Mouse (Mus musculus) left cerebral cortex, postnatal 25 days (tissue): ENCODE measurements around the gene Tchhl1. TPM values are rescaled to one million over a fixed set of nuclear protein-coding genes. Genes with fewer than 3 reads are reported as not detected.

Source experiments
- DNase-seq, 2 experiments: peaks; one replicate each; pipeline ENCODE4 v3.0.0; 2022; ENCODE audit warnings: low spot score in 2 of 2, mixed read lengths in 1 of 2
- intact Hi-C: fragments of 180-260 bp; cut with DNase I; formaldehyde crosslinking; loops from one replicate; pipeline ENCODE4 v1.15.1; 2025
- microRNA-seq, 2 experiments: library from miRNA; unstranded; fragments of <30 nt; microRNA quantifications; one replicate each; pipeline ENCODE4 v1.2.0; 2022
- total RNA-seq, 2 experiments: library from RNA; stranded (reverse); gene quantifications; 2 replicates each; pipeline ENCODE4 v1.2.3; 2021

The Tchhl1 gene
- total RNA-seq, 2 experiments from 2014 or later, result not detected

- intact Hi-C loops, result no loop called here
- DNase-seq, result no peak
Observed at GRCm38 (mm10) chr3:93497131-93497530, 28.6 kb downstream of the Tchhl1 start.

GRCm38 (mm10) chr3:93499129-93499528 is 30.6 kb downstream of the Tchhl1 start:
- peak in 1 of 2 experiments; percentile 11 for DNase-seq
- intact Hi-C loops, result no loop called here

GRCm38 (mm10) chr3:93504536-93505189 is 36.1 kb downstream of the Tchhl1 start:
- intact Hi-C loops, result no loop called here
- DNase-seq, result peak in 1 of 2 experiments; percentile 17

- intact Hi-C loops, result no loop called here
- no peak for DNase-seq
Observed at GRCm38 (mm10) chr3:93505960-93506863, 37.7 kb downstream of the Tchhl1 start.

- intact Hi-C loops, result no loop called here
- no peak for DNase-seq
Observed at GRCm38 (mm10) chr3:93506881-93507325, 38.3 kb downstream of the Tchhl1 start.

GRCm38 (mm10) chr3:93509301-93509700 is 40.7 kb downstream of the Tchhl1 start:
- intact Hi-C loops, result no loop called here
- no peak for DNase-seq

GRCm38 (mm10) chr3:93511036-93511435 is 42.5 kb downstream of the Tchhl1 start:
- DNase-seq, result no peak
- intact Hi-C loops, result no loop called here

GRCm38 (mm10) chr3:93511801-93512200 is 43.2 kb downstream of the Tchhl1 start:
- intact Hi-C loops, result no loop called here
- no peak for DNase-seq

GRCm38 (mm10) chr3:93512386-93513101 is 44.0 kb downstream of the Tchhl1 start:
- no peak for DNase-seq
- intact Hi-C loops, result no loop called here

GRCm38 (mm10) chr3:93514628-93515027 is 46.1 kb downstream of the Tchhl1 start:
- intact Hi-C loops, result no loop called here
- DNase-seq, result no peak

- DNase-seq, result no peak
Observed at GRCm38 (mm10) chr3:93517343-93517742, 48.8 kb downstream of the Tchhl1 start.

GRCm38 (mm10) chr3:93519856-93520329 is 51.3 kb downstream of the Tchhl1 start:
- intact Hi-C loops, result no loop called here
- DNase-seq, result no peak

More at GRCm38 (mm10) chr3:93517343-93517742, 48.8 kb downstream of the Tchhl1 start:
- intact Hi-C loops, result no loop called here

GRCm38 (mm10) chr3:93520330-93521193 is 52.0 kb downstream of the Tchhl1 start, which contains the start of gene S100a11:
S100a11 (plus strand) TSS chr3:93520488.
- no peak for DNase-seq
- intact Hi-C loops, result no loop called here

Small RNAs within 50 kb of the gene (microRNA-seq; reads per million reads assigned to microRNA genes)
- gene Gm22752, result 0 reads per million in 2 experiments

Other genes with a start within 250 kb of the Tchhl1 start
- not detected for gene Flg, start 195.2 kb upstream of the Tchhl1 start, total RNA-seq
- under 1 TPM in 1 of 2 experiments, not detected in 1; 0.02 TPM for gene Hrnr, start 149.0 kb upstream of the Tchhl1 start, total RNA-seq
- not detected for gene Rptn, start 75.1 kb upstream of the Tchhl1 start, total RNA-seq
- 1 to 10 TPM; 1.1 to 1.5 TPM for gene Tchh, start 26.4 kb upstream of the Tchhl1 start, total RNA-seq
- gene S100a11, start 51.7 kb downstream of the Tchhl1 start, total RNA-seq, result 10 to 100 TPM in 1 of 2 experiments, 1 to 10 TPM in 1; 8.3 to 11.3 TPM
- 10 to 100 TPM; 35.9 to 41.5 TPM for gene S100a10, start 86.3 kb downstream of the Tchhl1 start, total RNA-seq
- not detected for gene Tdpoz2, start 183.9 kb downstream of the Tchhl1 start, total RNA-seq
- gene Tdpoz1, start 207.6 kb downstream of the Tchhl1 start, total RNA-seq, result not detected
- not detected for gene Gm37596, start 224.3 kb downstream of the Tchhl1 start, total RNA-seq